Mouse (Mus musculus): Measurements from ENCODE around the gene Snu13. TPM values are rescaled to one million over a fixed set of nuclear protein-coding genes. Genes with fewer than 3 reads are reported as not detected.

The Snu13 gene
- total and polyA plus RNA-seq, 2 experiments from 2014 or later = 155 to 283 TPM

DNA sequence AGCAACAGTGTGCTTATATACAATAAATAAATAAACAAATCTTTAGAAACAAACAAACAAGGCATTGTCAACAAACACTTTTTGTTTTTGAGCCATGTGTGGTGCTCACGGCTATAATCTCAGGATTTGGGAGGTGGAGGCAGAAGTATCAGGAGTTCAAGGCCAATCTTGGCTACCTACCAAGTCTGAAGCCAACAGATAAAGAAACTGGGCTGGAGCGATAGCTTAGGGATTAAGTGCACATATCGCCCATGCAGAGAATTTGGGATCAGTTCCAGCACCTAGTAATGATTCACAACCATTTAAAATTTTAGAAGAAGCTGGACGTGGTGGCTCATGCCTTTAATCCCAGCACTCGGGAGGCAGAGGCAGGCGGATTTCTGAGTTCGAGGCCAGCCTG, 26.1 kb upstream of the Snu13 start:
- H3K9ac ChIP-seq = no peak overlapping the region
- WGBS = 86% methylated on average over 7 of the region's 7 CpGs
- H3K9me3 ChIP-seq (ENCODE audit: low read length) = no peaks in the 10 kb centered on the region
- H3K27ac ChIP-seq (ENCODE audit: low read depth, low read length) = no peak overlapping the region
- no peak overlapping the region for H3K4me2 ChIP-seq (ENCODE audit: low read depth)
- no peaks in the 10 kb centered on the region for H3K36me3 ChIP-seq (ENCODE audit: insufficient read depth)
- ATAC-seq = no peak
- no peaks in the 10 kb centered on the region for H3K4me1 ChIP-seq (ENCODE audit: insufficient read depth)
- no peak overlapping the region for H3K4me3 ChIP-seq (ENCODE audit: low read depth, low read length)
- DNase-seq = no peak
- peaks cover 17% of the 10 kb centered on the region for H3K27me3 ChIP-seq (ENCODE audit: insufficient read depth, low read length)
- TF ChIP-seq CTCF (IDR thresholded peaks at IDR 0.05; ENCODE audit: low read depth) = no peak

DNA sequence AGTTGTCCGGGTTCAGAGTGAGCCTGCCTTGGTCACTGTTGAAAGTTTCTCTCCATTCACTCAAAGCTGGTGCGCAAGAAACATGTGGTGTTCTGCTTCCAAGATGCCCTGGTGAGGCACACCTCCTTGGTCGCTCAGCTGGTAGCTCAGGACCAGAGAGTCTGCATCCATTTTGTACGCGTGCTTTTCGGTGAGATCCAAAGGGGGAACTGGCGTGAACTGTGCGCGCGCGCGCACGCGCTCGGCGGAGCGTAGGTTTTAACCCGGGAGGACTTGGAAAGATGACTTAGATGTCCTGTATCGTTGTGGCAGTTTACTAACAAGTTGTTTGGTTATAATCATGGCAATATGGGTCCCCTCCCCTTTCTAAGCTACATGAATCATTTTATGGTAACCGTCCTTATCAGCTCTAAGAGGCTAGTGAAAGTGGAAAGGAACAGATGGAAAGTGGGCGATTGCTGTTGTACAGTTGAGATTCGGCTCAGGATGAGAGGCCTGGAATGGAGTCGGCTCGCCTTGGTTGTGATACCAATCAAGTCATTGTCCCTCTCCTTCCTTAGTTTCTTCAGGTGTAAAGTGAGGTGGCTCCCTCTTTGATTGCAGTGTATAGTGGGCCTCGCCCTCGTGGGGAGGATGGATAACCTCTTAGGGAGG, 24.5 kb upstream of the Snu13 start:
- H3K4me1 ChIP-seq (ENCODE audit: insufficient read depth) = no peaks in the 10 kb centered on the region
- no peak overlapping the region for H3K27ac ChIP-seq (ENCODE audit: low read depth, low read length)
- H3K9ac ChIP-seq = no peak overlapping the region
- WGBS = 93% methylated on average over 26 of the region's 26 CpGs
- DNase-seq (no peak), ATAC-seq (no peak)
- H3K4me2 ChIP-seq (ENCODE audit: low read depth) = no peak overlapping the region
- peaks cover 21% of the 10 kb centered on the region for H3K27me3 ChIP-seq (ENCODE audit: insufficient read depth, low read length)
- no peaks in the 10 kb centered on the region for H3K36me3 ChIP-seq (ENCODE audit: insufficient read depth)
- TF ChIP-seq CTCF (IDR thresholded peaks at IDR 0.05; ENCODE audit: low read depth) = no peak
- H3K9me3 ChIP-seq (ENCODE audit: low read length) = no peaks in the 10 kb centered on the region
- H3K4me3 ChIP-seq (ENCODE audit: low read depth, low read length) = no peak overlapping the region

DNA sequence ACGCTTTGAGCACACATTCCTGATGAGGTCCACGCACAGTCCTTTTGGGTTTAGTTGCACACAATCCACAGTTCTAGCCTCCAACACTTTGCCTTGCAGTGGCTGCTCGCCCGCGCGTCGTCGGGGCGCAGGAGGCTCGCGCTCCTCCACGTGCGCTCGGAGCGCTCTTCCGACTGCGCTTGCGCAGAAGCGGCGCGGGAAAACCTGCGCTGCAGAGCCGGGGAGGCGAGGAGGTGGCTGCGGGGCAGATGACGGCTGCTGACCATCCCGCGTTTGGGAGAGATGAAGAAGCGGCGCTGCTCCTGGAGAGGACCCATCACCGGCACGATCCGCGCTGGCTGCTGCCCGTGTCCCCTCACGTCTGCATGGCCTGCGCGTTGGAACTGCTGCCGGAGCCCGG, 22.5 kb upstream of the Snu13 start, which contains the start of gene Mei1:
TSS of gene Mei1 (plus strand) at position 99 of the 400 bp plus-strand sequence.
- peak; percentile 45 for DNase-seq
- H3K27ac ChIP-seq (ENCODE audit: low read depth, low read length) = no peak within 1 kb of the TSS
- peaks cover 21% of the 10 kb centered on the region for H3K27me3 ChIP-seq (ENCODE audit: insufficient read depth, low read length)
- ATAC-seq = no peak
- peak within 1 kb of the TSS; percentile 20 for H3K4me3 ChIP-seq (ENCODE audit: low read depth, low read length)
- no peaks in the 10 kb centered on the region for H3K9me3 ChIP-seq (ENCODE audit: low read length)
- TF ChIP-seq CTCF (IDR thresholded peaks at IDR 0.05; ENCODE audit: low read depth) = no peak
- no peak within 1 kb of the TSS for H3K9ac ChIP-seq
- peak within 1 kb of the TSS; percentile 40; the same call in 1 of the 2 replicates for H3K4me2 ChIP-seq (ENCODE audit: low read depth)
- 25% methylated on average over 40 of the region's 40 CpGs for WGBS
- H3K36me3 ChIP-seq (ENCODE audit: insufficient read depth) = no peaks in the 10 kb centered on the region
- H3K4me1 ChIP-seq (ENCODE audit: insufficient read depth) = no peaks in the 10 kb centered on the region

DNA sequence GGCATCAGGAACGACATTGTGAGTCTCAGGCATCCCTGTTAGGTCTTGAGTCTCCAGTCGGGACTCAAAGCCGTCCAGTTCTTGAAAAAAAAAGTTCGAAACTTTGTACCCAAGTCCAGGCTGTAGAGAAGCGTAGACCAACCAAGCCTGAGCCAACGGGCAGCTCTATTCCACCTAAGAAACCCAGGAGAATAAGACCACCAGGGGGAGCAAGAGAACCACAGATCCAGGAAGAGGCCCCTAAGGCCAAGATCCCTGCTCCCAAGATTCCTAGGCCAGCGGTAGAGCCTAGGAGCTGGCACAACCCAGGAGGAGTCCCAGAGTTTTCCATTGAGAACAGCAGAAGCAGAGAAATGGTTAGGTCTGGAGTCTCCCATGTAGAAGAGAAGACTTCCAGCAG, 18.1 kb upstream of the Snu13 start:
- TF ChIP-seq CTCF (IDR thresholded peaks at IDR 0.05; ENCODE audit: low read depth) = peak; percentile 86
- peak; percentile 58 for ATAC-seq
- 16% methylated on average over 7 of the region's 7 CpGs for WGBS

DNA sequence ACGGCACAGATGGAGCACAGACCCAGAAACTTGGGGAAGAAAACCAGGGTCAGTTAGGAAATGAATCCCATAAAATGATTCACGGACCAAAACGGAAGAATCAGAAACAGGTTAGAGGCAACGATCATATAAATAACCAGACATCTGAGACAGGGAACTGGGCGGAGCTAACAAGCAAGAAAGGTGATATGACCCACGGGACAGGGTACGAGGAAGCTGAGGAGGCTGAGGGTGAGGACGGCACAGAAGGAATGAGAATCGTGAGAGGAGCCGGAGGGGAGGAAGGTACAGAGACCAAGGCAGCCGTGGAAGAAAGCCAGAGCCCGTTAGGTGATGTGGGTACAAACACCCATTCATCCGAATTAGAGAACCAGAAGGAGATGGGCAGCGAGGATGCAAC, 16.5 kb upstream of the Snu13 start:
- no peaks in the 10 kb centered on the region for H3K4me1 ChIP-seq (ENCODE audit: insufficient read depth)
- H3K4me2 ChIP-seq (ENCODE audit: low read depth) = no peak overlapping the region
- no peak for ATAC-seq
- H3K4me3 ChIP-seq (ENCODE audit: low read depth, low read length) = no peak overlapping the region
- H3K9ac ChIP-seq = no peak overlapping the region
- no peaks in the 10 kb centered on the region for H3K36me3 ChIP-seq (ENCODE audit: insufficient read depth)
- 71% methylated on average over 14 of the region's 14 CpGs for WGBS
- H3K27me3 ChIP-seq (ENCODE audit: insufficient read depth, low read length) = peaks cover 8% of the 10 kb centered on the region
- no peak for TF ChIP-seq CTCF (IDR thresholded peaks at IDR 0.05; ENCODE audit: low read depth)
- no peak overlapping the region for H3K27ac ChIP-seq (ENCODE audit: low read depth, low read length)
- DNase-seq = no peak
- H3K9me3 ChIP-seq (ENCODE audit: low read length) = no peaks in the 10 kb centered on the region

More for the DNA sequence above, 18.1 kb upstream of the Snu13 start:
- DNase-seq = peak; percentile 85
- H3K9ac ChIP-seq = no peak overlapping the region
- no peak overlapping the region for H3K27ac ChIP-seq (ENCODE audit: low read depth, low read length)
- no peaks in the 10 kb centered on the region for H3K9me3 ChIP-seq (ENCODE audit: low read length)
- no peak overlapping the region for H3K4me3 ChIP-seq (ENCODE audit: low read depth, low read length)
- H3K4me1 ChIP-seq (ENCODE audit: insufficient read depth) = no peaks in the 10 kb centered on the region
- H3K27me3 ChIP-seq (ENCODE audit: insufficient read depth, low read length) = peaks cover 18% of the 10 kb centered on the region
- no peaks in the 10 kb centered on the region for H3K36me3 ChIP-seq (ENCODE audit: insufficient read depth)
- H3K4me2 ChIP-seq (ENCODE audit: low read depth) = no peak overlapping the region

DNA sequence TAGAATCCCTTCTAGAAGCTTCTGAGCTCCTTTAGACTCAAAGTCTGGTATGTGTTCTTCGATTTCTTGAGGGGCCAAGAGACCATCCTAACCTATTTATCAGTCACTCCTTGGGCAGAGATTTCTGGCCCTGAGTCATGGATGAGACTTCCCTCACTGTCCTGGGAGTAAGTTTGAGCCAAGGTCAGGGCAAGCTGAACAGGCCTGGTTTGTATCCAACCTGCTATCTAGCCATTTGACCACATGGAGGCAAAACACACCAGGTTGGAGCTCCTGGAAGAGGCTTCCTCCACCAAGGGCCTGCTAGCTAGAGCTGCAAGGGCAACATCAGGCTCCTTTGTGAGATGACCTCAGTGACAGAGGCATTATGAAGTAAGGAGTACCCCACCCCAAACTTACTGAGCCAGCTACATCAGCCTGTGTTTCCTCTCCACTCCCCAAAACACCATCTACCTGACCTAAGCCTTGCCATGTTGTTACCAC, 11.4 kb upstream of the Snu13 start, which contains the start of gene 4930407I10Rik:
TSS of gene 4930407I10Rik (plus strand) at position 433 of the 483 bp plus-strand sequence.
- H3K27me3 ChIP-seq (ENCODE audit: insufficient read depth, low read length) = no peaks in the 10 kb centered on the region; the same call in 1 of the 2 replicates
- no peaks in the 10 kb centered on the region for H3K36me3 ChIP-seq (ENCODE audit: insufficient read depth)
- H3K9me3 ChIP-seq (ENCODE audit: low read length) = no peaks in the 10 kb centered on the region
- H3K4me1 ChIP-seq (ENCODE audit: insufficient read depth) = no peaks in the 10 kb centered on the region
- no peak within 1 kb of the TSS for H3K4me2 ChIP-seq (ENCODE audit: low read depth)
- TF ChIP-seq CTCF (IDR thresholded peaks at IDR 0.05; ENCODE audit: low read depth) = no peak
- 69% methylated on average over 1 of the region's 1 CpGs for WGBS
- H3K4me3 ChIP-seq (ENCODE audit: low read depth, low read length) = no peak within 1 kb of the TSS
- no peak for ATAC-seq
- DNase-seq = no peak
- H3K9ac ChIP-seq = no peak within 1 kb of the TSS
- no peak within 1 kb of the TSS for H3K27ac ChIP-seq (ENCODE audit: low read depth, low read length)

DNA sequence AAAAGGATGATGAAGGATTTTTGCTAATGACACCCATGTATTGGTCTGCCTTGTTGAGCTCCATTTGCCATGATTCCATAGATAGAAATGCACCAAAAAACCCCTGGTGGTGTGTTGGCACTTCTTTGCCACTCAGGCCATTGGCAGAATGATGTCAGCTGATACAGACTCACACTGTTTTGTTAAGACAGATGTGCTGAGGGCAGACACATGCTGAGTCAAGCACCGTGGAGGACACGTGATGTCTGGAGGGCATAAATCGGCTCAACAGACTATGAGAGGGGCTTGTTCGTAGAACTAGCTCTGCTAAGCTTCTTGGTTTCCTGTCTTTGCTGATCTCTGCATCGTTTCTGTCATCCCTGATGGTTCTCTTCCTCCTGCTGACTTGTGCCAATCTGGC, 5.1 kb upstream of the Snu13 start:
- WGBS = 74% methylated on average over 5 of the region's 5 CpGs
- no peak overlapping the region for H3K27ac ChIP-seq (ENCODE audit: low read depth, low read length)
- H3K4me1 ChIP-seq (ENCODE audit: insufficient read depth) = no peaks in the 10 kb centered on the region
- no peak for TF ChIP-seq CTCF (IDR thresholded peaks at IDR 0.05; ENCODE audit: low read depth)
- H3K36me3 ChIP-seq (ENCODE audit: insufficient read depth) = no peaks in the 10 kb centered on the region
- no peak overlapping the region for H3K9ac ChIP-seq
- no peak for ATAC-seq
- H3K27me3 ChIP-seq (ENCODE audit: insufficient read depth, low read length) = no peaks in the 10 kb centered on the region
- DNase-seq = no peak
- no peaks in the 10 kb centered on the region for H3K9me3 ChIP-seq (ENCODE audit: low read length)
- no peak overlapping the region for H3K4me3 ChIP-seq (ENCODE audit: low read depth, low read length)
- H3K4me2 ChIP-seq (ENCODE audit: low read depth) = no peak overlapping the region
